Mouse (Mus musculus) limb, embryonic 12.5 days (tissue): ENCODE results near the gene Mertk. TPM values are rescaled to one million over a fixed set of nuclear protein-coding genes. Genes with fewer than 3 reads are reported as not detected.

Experiments used
- ATAC-seq: fragments of 200-750 bp; cut with Nextera tagmentation; 2 replicates; pipeline ENCODE4 v1.8.0; 2017; ENCODE audit warnings: low read depth, moderate TSS enrichment; ENCODE audit not compliant: insufficient number of reproducible peaks, insufficient read depth, low FRiP score, low TSS enrichment
- H3K27ac ChIP-seq: fragments of 300-500 bp; sonication (generic); 2 replicates; pipeline ENCODE4 v1.5.1; 2016; ENCODE audit warnings: mild to moderate bottlenecking, moderate library complexity
- H3K27me3 ChIP-seq: fragments of 300-500 bp; sonication (generic); 2 replicates; pipeline ENCODE4 v1.6.1; 2016; ENCODE audit warnings: mild to moderate bottlenecking, moderate library complexity
- H3K36me3 ChIP-seq: fragments of 300-500 bp; sonication (generic); 2 replicates; pipeline ENCODE4 v1.6.1; 2016; ENCODE audit warnings: mild to moderate bottlenecking, moderate library complexity
- H3K4me1 ChIP-seq: fragments of 300-500 bp; sonication (generic); replicated peaks from 2 replicates; pipeline ENCODE4 v1.6.1; 2016
- H3K4me2 ChIP-seq: fragments of 300-500 bp; sonication (generic); 2 replicates; pipeline ENCODE4 v1.6.1; 2016; ENCODE audit warnings: mild to moderate bottlenecking, moderate library complexity
- H3K4me3 ChIP-seq: fragments of 300-500 bp; sonication (generic); replicated peaks from 2 replicates; pipeline ENCODE4 v1.5.1; 2016; ENCODE audit warnings: mild to moderate bottlenecking
- H3K9ac ChIP-seq: fragments of 300-500 bp; sonication (generic); replicated peaks from 2 replicates; pipeline ENCODE4 v1.6.1; 2016; ENCODE audit warnings: mild to moderate bottlenecking, moderate library complexity
- H3K9me3 ChIP-seq: fragments of 300-500 bp; sonication (generic); 2 replicates; pipeline ENCODE4 v1.6.1; 2016; ENCODE audit warnings: mild to moderate bottlenecking, moderate library complexity
- WGBS: fragments of 180-500 bp; shearing (Covaris S2); methylation state at CpG from one replicate; pipeline ENCODE4 v1.1.7; 2016; 5-methylcytosine and 5-hydroxymethylcytosine counted together
- polyA plus RNA-seq: library from polyadenylated mRNA; unstranded; fragments of >200 nt; fragmentation: Nextera tagmentation; extraction: Ambion mirVana; gene quantifications from 2 replicates; pipeline ENCODE4 v1.2.1, GENCODE M21; 2016

The Mertk gene
- polyA plus RNA-seq, 1 experiment from 2014 or later, result 20.0 TPM

DNA sequence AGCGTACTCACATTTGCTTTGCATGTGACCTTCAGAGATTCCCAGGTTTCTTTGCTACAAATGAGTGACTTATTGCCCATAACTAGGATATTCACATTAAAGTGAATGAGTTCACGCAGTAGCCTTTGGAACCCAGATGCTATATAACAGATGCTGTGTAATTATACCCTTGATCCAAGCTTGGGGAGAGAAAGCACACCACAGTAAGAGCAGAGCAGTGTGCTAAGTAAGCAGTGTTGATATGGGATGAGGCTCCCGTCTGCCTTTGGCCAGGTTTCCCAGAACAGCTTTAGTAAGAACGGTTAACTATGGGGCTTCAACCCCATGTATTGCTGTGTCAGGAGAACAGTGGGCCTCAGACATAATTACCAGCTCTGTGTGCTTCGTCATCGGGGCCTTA, 95.2 kb downstream of the Mertk start:
- H3K27me3 ChIP-seq, result no peaks in the 10 kb centered on the region
- no peak overlapping the region for H3K9ac ChIP-seq
- peaks cover 95% of the 10 kb centered on the region for H3K36me3 ChIP-seq
- no peak for ATAC-seq
- 90% methylated on average over 6 of the region's 6 CpGs for WGBS
- no peak overlapping the region for H3K4me2 ChIP-seq
- no peaks in the 10 kb centered on the region for H3K9me3 ChIP-seq
- H3K4me3 ChIP-seq, result no peak overlapping the region
- no peak overlapping the region for H3K27ac ChIP-seq
- no peaks in the 10 kb centered on the region for H3K4me1 ChIP-seq

DNA sequence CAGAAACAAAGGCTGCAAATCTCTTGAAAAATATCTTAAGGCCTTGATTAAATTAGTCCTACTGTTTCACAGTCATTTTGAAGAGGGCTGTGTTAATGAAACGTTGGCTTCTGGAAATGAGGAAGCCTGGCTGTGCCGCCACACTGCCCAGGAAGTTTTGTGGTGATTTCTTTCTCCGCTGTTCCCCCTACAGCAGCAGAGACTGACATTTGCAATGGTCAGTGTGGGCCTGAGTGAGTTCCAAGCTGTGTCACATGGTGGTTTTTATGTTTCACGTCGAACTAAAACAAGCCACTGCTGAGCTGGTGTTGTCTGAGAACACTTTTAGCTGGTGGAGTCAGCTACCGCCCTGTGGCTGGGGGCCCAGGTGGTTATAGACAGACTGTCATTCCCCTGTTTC, 97.7 kb downstream of the Mertk start:
- no peak for ATAC-seq
- H3K9ac ChIP-seq, result no peak overlapping the region
- no peaks in the 10 kb centered on the region for H3K27me3 ChIP-seq
- WGBS, result 83% methylated on average over 6 of the region's 6 CpGs
- H3K4me2 ChIP-seq, result no peak overlapping the region
- no peak overlapping the region for H3K4me3 ChIP-seq
- H3K27ac ChIP-seq, result no peak overlapping the region
- H3K4me1 ChIP-seq, result no peaks in the 10 kb centered on the region
- peaks cover 100% of the 10 kb centered on the region for H3K36me3 ChIP-seq
- no peaks in the 10 kb centered on the region for H3K9me3 ChIP-seq

GRCm38 (mm10) chr2:128803441-128803840, 104.7 kb downstream of the Mertk start:
- Histone ChIP-seq H3K9ac (no peak overlapping the region), H3K4me1 (no peaks in the 10 kb centered on the region), H3K27me3 (no peaks in the 10 kb centered on the region), H3K4me2 (no peak overlapping the region), H3K4me3 (no peak overlapping the region), H3K9me3 (no peaks in the 10 kb centered on the region), H3K36me3 (peaks cover 54% of the 10 kb centered on the region), H3K27ac (peak overlapping the region; percentile 8; the same call in 1 of the 2 replicates)
- 95% methylated on average over 4 of the region's 4 CpGs for WGBS
- ATAC-seq, result no peak

GRCm38 (mm10) chr2:128805341-128805740, 106.6 kb downstream of the Mertk start:
- Histone ChIP-seq H3K4me2 (no peak overlapping the region), H3K9me3 (no peaks in the 10 kb centered on the region), H3K36me3 (peaks cover 35% of the 10 kb centered on the region), H3K4me3 (no peak overlapping the region), H3K4me1 (no peaks in the 10 kb centered on the region), H3K27ac (no peak overlapping the region), H3K9ac (no peak overlapping the region), H3K27me3 (no peaks in the 10 kb centered on the region)
- ATAC-seq, result no peak
- 75% methylated on average over 4 of the region's 4 CpGs for WGBS

- Histone ChIP-seq H3K9ac (no peak overlapping the region), H3K9me3 (no peaks in the 10 kb centered on the region), H3K27me3 (no peaks in the 10 kb centered on the region), H3K4me3 (no peak overlapping the region), H3K4me2 (no peak overlapping the region), H3K4me1 (no peaks in the 10 kb centered on the region), H3K36me3 (peaks cover 23% of the 10 kb centered on the region), H3K27ac (no peak overlapping the region)
- ATAC-seq, result no peak
- WGBS, result 71% methylated on average over 8 of the region's 8 CpGs
These were observed 107.8 kb downstream of the Mertk start for GRCm38 (mm10) chr2:128806561-128806960.

DNA sequence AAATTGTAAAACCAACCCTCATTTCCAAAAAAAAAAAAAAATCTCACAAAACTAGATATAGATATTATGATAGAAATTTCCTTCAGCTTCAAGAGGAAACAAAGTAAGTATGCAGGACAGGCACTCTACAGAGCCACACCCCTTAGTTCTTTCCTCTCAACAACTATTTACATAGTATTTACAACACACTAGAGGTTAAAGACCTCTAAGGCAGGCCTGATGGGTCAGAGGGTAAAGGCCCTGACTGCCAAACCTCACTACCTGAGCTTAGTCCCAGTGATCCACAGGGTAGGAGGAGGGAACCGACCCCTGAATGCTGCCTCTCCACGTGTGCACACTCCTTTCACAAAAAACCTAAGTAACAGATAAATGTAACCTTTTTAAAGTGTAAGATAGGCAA, 114.0 kb downstream of the Mertk start:
- no peak for ATAC-seq
- Histone ChIP-seq H3K4me1 (no peaks in the 10 kb centered on the region), H3K4me2 (no peak overlapping the region), H3K4me3 (no peak overlapping the region), H3K9me3 (no peaks in the 10 kb centered on the region), H3K9ac (no peak overlapping the region), H3K27ac (no peak overlapping the region), H3K36me3 (no peaks in the 10 kb centered on the region), H3K27me3 (no peaks in the 10 kb centered on the region)
- WGBS, result 28% methylated on average over 2 of the region's 2 CpGs

GRCm38 (mm10) chr2:128816311-128816710, 117.6 kb downstream of the Mertk start:
- Histone ChIP-seq H3K27me3 (no peaks in the 10 kb centered on the region), H3K4me2 (no peak overlapping the region), H3K9me3 (no peaks in the 10 kb centered on the region), H3K36me3 (no peaks in the 10 kb centered on the region), H3K27ac (no peak overlapping the region), H3K9ac (no peak overlapping the region), H3K4me1 (peaks cover 6% of the 10 kb centered on the region; the same call in 1 of the 2 replicates), H3K4me3 (no peak overlapping the region)
- no peak for ATAC-seq
- WGBS, result 70% methylated on average over 1 of the region's 1 CpGs

DNA sequence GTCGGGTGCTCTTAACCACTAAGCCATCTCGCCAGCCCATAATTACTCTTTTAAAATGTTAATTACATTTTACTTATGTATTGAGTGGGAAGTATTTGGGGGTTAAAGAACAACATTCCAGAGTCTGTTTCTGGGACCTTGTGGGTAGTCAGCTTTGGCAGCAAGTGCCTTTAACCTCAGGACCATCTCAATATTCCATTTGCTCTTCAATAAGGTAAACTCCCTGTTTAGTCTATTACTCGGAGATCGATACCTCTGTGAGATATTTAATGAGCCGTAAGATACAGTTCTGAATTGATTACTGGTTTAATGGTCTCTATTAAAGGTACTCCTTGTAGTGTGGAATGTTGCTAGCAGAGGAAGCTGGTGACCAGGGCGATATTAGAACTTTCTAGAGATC, 118.2 kb downstream of the Mertk start:
- Histone ChIP-seq H3K4me1 (peaks cover 6% of the 10 kb centered on the region; the same call in 1 of the 2 replicates), H3K9ac (no peak overlapping the region), H3K27ac (no peak overlapping the region), H3K4me2 (peak overlapping the region; percentile 79), H3K27me3 (no peaks in the 10 kb centered on the region), H3K36me3 (no peaks in the 10 kb centered on the region), H3K4me3 (peak overlapping the region; percentile 87), H3K9me3 (no peaks in the 10 kb centered on the region)
- ATAC-seq, result no peak
- WGBS, result 42% methylated on average over 6 of the region's 6 CpGs

DNA sequence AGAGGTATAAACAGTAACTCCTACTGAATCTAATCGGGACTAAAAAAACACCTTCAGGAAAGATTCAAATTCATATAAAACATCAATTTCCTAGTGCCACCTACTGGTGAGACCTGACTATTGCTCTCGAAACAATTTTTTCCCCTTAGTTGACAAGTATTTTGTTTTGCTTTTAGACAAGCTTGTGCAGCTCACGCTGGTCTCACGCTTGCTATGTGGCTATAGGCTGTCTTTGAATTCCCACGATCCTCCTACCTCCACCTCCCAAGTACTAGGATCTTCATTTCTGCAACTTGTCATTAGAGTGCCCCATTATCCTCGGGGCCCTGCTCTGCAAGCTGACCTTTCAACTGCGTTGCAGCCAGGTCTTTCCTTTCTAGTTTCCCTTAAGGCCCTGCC, 118.6 kb downstream of the Mertk start:
- H3K27me3 ChIP-seq, result no peaks in the 10 kb centered on the region
- H3K4me2 ChIP-seq, result peak overlapping the region; percentile 79
- H3K36me3 ChIP-seq, result no peaks in the 10 kb centered on the region
- 0 out of 2 replicates have a peak overlapping the region, but pooled peaks have one; percentile 27 for H3K9ac ChIP-seq
- WGBS, result under 1% methylated on average over 7 of the region's 7 CpGs
- H3K4me3 ChIP-seq, result peak overlapping the region; percentile 87
- ATAC-seq, result peak; percentile 57; the same call in 1 of the 2 replicates
- no peaks in the 10 kb centered on the region for H3K9me3 ChIP-seq
- H3K4me1 ChIP-seq, result peaks cover 6% of the 10 kb centered on the region; the same call in 1 of the 2 replicates
- peak overlapping the region; percentile 91 for H3K27ac ChIP-seq

GRCm38 (mm10) chr2:128817786-128818681, 119.3 kb downstream of the Mertk start, which contains the start of gene Tmem87b:
Tmem87b (plus strand) TSS chr2:128818118.
- Histone ChIP-seq H3K4me1 (peaks cover 6% of the 10 kb centered on the region; the same call in 1 of the 2 replicates), H3K4me3 (peak within 1 kb of the TSS; percentile 87), H3K9ac (peak within 1 kb of the TSS; percentile 75), H3K4me2 (peak within 1 kb of the TSS; percentile 79), H3K36me3 (no peaks in the 10 kb centered on the region), H3K27me3 (no peaks in the 10 kb centered on the region), H3K27ac (peak within 1 kb of the TSS; percentile 91), H3K9me3 (no peaks in the 10 kb centered on the region)
- WGBS, result 1% methylated on average over 59 of the region's 59 CpGs
- peak; percentile 95 for ATAC-seq

DNA sequence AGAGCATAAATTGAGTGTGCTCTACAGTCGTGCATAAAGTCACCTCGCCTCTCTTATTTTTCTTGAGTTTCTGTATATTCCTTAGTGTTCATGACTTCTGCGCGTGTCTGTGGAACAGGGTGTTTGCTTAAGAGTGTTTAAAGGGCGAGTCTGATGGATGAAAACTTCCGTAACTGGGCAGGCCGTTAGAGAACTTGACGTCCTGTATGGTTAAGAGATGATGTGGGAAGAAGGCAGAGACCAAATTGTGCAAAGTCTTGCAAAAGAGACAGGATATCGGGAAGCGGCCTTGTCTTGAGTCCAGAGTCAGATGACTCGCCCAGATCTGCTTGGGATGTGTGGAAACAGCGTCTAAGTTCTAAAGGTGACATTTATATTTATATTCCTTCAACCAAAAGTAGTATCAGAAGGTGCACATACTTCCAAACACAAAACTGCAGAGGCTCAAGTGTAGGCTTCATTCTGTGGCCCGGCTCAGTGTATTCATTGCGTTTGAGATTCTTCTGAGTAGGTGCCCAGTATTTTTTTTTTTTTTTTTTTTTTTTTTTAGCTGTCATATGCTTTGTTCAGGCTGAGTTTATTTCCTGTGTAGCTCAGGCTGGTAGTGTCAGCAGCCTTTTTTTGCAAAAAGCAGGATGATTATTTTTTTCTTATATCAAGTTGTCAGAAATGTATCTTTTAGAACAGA, 120.3 kb downstream of the Mertk start:
- no peak for ATAC-seq
- 24% methylated on average over 14 of the region's 14 CpGs for WGBS
- peaks cover 7% of the 10 kb centered on the region; the same call in 1 of the 2 replicates for H3K36me3 ChIP-seq
- H3K27ac ChIP-seq, result peak overlapping the region; percentile 91
- H3K4me1 ChIP-seq, result peaks cover 6% of the 10 kb centered on the region; the same call in 1 of the 2 replicates
- peak overlapping the region; percentile 79 for H3K4me2 ChIP-seq
- H3K9me3 ChIP-seq, result no peaks in the 10 kb centered on the region
- H3K27me3 ChIP-seq, result no peaks in the 10 kb centered on the region
- H3K4me3 ChIP-seq, result peak overlapping the region; percentile 87
- H3K9ac ChIP-seq, result peak overlapping the region; percentile 75
